In the genomic region with DNA sequence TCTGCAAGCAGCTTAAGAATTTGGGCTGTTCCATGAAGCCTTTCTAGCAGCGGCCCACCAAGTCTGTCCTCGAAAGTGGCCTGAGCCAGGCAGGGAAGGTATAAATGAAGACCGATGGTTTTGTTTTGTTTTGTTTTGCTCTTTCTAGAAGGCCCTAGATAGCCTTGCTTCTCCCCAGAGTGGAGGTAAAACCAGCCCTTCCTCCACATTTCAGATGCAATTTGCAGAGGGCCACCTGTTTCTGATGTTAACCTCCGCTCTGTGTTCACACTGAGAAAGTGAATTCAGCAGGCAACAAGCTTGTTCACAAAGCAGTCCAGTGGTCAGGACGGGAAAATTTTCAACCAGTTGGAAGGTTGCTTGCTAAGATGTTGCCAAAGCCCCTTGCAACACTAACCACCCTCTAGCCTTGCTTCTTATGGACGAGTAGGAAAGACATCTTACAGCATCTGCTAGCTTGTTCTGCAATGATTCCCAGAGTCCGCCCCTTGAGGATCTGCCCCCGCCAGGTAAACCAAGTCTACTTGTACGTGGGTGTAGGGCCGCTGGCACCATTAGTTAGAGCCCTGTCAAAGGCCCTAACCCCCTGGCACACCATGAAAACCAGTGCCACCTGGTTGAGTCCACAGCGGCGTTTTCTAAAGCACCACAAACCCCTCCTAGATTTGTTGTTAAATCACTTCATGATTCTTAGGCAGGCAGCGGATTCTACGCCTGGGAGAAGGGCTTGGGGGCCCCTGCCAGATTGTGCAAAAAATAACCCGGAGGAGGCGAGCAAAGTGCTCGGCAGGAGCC, we compare ENCODE assay signal across 8 mouse cellular contexts. TPM values are rescaled to one million over a fixed set of nuclear protein-coding genes. Genes with fewer than 3 reads are reported as not detected.
DNase-seq lines count a peak whose midpoint lies in the region; ATAC-seq lines count a peak whose summit lies in the region.

No protein-coding gene starts in this region.

- no peaks in the 10 kb centered on the region for H3K27me3 ChIP-seq in heart, embryonic 15.5 days
- H3K27me3 ChIP-seq in limb, embryonic 11.5 days (ENCODE audit: control insufficient read depth, insufficient read depth, low read length) = no peaks in the 10 kb centered on the region
- peaks cover 53% of the 10 kb centered on the region for H3K27me3 ChIP-seq in neural tube, embryonic 12.5 days (replicated peaks)

- no peak for ATAC-seq in heart, embryonic 15.5 days (replicated peaks; ENCODE audit: insufficient number of reproducible peaks, insufficient read depth, low FRiP score, low read depth)
- peak; percentile 37 for ATAC-seq in limb, embryonic 11.5 days (ENCODE audit: insufficient number of reproducible peaks, low FRiP score, low TSS enrichment, low read depth)
- peak; percentile 31 for ATAC-seq in neural tube, embryonic 12.5 days (ENCODE audit: low FRiP score, low read depth)
- ATAC-seq in erythroblast, adult 5-6 weeks (replicated peaks; ENCODE audit: low FRiP score, poor library complexity, severe bottlenecking) = no peak

- peak; percentile 19 for DNase-seq in left cerebral cortex, adult 11 months (ENCODE audit: low spot score)
- DNase-seq in left cerebral cortex, postnatal 10 days (ENCODE audit: extremely low spot score in 1 of 2, low spot score in 2 of 2) = no peak
- peak; percentile 63 to 83 for DNase-seq in cerebellum, postnatal 25 days
- peak; percentile 74 for DNase-seq in limb, embryonic 11.5 days (ENCODE audit: low spot score)
- DNase-seq in thymus, postnatal 4 days = no peak

- H3K36me3 ChIP-seq in heart, embryonic 15.5 days = no peaks in the 10 kb centered on the region
- no peaks in the 10 kb centered on the region for H3K36me3 ChIP-seq in limb, embryonic 11.5 days (ENCODE audit: control insufficient read depth, insufficient read depth, low read length)
- no peaks in the 10 kb centered on the region for H3K36me3 ChIP-seq in neural tube, embryonic 12.5 days

- peak overlapping the region; percentile 66 for H3K4me3 ChIP-seq in heart, embryonic 15.5 days
- peak overlapping the region; percentile 63 for H3K4me3 ChIP-seq in limb, embryonic 11.5 days (ENCODE audit: low read depth, low read length)
- H3K4me3 ChIP-seq in neural tube, embryonic 12.5 days = peak overlapping the region; percentile 58

- WGBS in heart, embryonic 15.5 days = 10% methylated on average over 17 of the region's 17 CpGs
- 3% methylated on average over 17 of the region's 17 CpGs for WGBS in limb, embryonic 11.5 days
- WGBS in neural tube, embryonic 12.5 days = 2% methylated on average over 17 of the region's 17 CpGs

- intact Hi-C loops in left cerebral cortex, postnatal 10 days (cut with DNase I) = loop anchor here (5.0 to 10.0 kb wide), 4 partner anchors 86 to 361 kb away; no protein-coding TSS in a partner anchor

- H3K4me2 ChIP-seq in heart, embryonic 15.5 days = peak overlapping the region; percentile 68
- H3K4me2 ChIP-seq in limb, embryonic 11.5 days (ENCODE audit: low read depth, severe bottlenecking) = peak overlapping the region; percentile 79
- H3K4me2 ChIP-seq in neural tube, embryonic 12.5 days (replicated peaks) = peak overlapping the region; percentile 80

- H3K4me1 ChIP-seq in heart, embryonic 15.5 days (replicated peaks) = peaks cover 10% of the 10 kb centered on the region
- 0 out of 2 replicates have a peak, but pooled peaks cover 3% of the 10 kb centered on the region for H3K4me1 ChIP-seq in limb, embryonic 11.5 days (ENCODE audit: control insufficient read depth, insufficient read depth, low read length)
- peaks cover 12% of the 10 kb centered on the region for H3K4me1 ChIP-seq in neural tube, embryonic 12.5 days

- H3K27ac ChIP-seq in heart, embryonic 15.5 days = peak overlapping the region; percentile 89
- peak overlapping the region; percentile 77 for H3K27ac ChIP-seq in limb, embryonic 11.5 days (replicated peaks; ENCODE audit: low read depth, low read length)
- peak overlapping the region; percentile 80 for H3K27ac ChIP-seq in neural tube, embryonic 12.5 days

- H3K9ac ChIP-seq in heart, embryonic 15.5 days = peak overlapping the region; percentile 66
- peak overlapping the region; percentile 91 for H3K9ac ChIP-seq in limb, embryonic 11.5 days (ENCODE audit: low read length)
- H3K9ac ChIP-seq in neural tube, embryonic 12.5 days = peak overlapping the region; percentile 82

- no peaks in the 10 kb centered on the region for H3K9me3 ChIP-seq in heart, embryonic 15.5 days (replicated peaks)
- no peaks in the 10 kb centered on the region for H3K9me3 ChIP-seq in limb, embryonic 11.5 days (ENCODE audit: control insufficient read depth, low read length)
- H3K9me3 ChIP-seq in neural tube, embryonic 12.5 days = no peaks in the 10 kb centered on the region

RNA-seq across cellular contexts. Expression of gene Cacna2d1, which starts 0.7 kb away (rescaled TPM):
- total RNA-seq in left cerebral cortex, postnatal 10 days (2021) = 100 to 1,000 TPM; 204 to 207 TPM
- 15.5 and 17.0 TPM in 2 replicates for polyA plus RNA-seq in heart, embryonic 15.5 days (2015; fragmentation: Nextera tagmentation; extraction: Ambion mirVana)
- polyA plus RNA-seq in limb, embryonic 11.5 days (2014; fragmentation: Nextera tagmentation; extraction: Ambion mirVana) = 9.5 and 10.9 TPM in 2 replicates
- polyA plus RNA-seq in neural tube, embryonic 12.5 days (2016; fragmentation: Nextera tagmentation; extraction: Ambion mirVana) = 36.2 and 37.4 TPM in 2 replicates
- total RNA-seq in erythroblast, adult 5-6 weeks (2015; ENCODE audit: low replicate concordance) = not detected in 2 replicates
- total RNA-seq in erythroblast, adult 5-6 weeks (2017; ENCODE audit: low replicate concordance) = not detected in 2 replicates

Comparison
In these comparisons a context has a peak if more than half of its experiments do, and no peak if none do; other contexts are left out.
1. DNase-seq: peak in left cerebral cortex, adult 11 months (single experiment), cerebellum, postnatal 25 days (2 of 2) and limb, embryonic 11.5 days (single experiment); none in left cerebral cortex, postnatal 10 days (0 of 2) and thymus, postnatal 4 days (single experiment).
2. ATAC-seq: peak in limb, embryonic 11.5 days (single experiment) and neural tube, embryonic 12.5 days (single experiment); none in heart, embryonic 15.5 days (single experiment) and erythroblast, adult 5-6 weeks (single experiment).
3. Peak in every context shown above with its lines, with median percentiles within 50 percentile points of each other: H3K27ac ChIP-seq, H3K4me2 ChIP-seq, H3K4me3 ChIP-seq and H3K9ac ChIP-seq.